Mouse (Mus musculus) midbrain, embryonic 13.5 days (tissue): Measurements from ENCODE around the gene Kif9. TPM values are rescaled to one million over a fixed set of nuclear protein-coding genes. Genes with fewer than 3 reads are reported as not detected.

Experiments used
- ATAC-seq: fragments of 200-750 bp; cut with Nextera tagmentation; 2 replicates; pipeline ENCODE4 v1.8.0; 2017; ENCODE audit warnings: mild to moderate bottlenecking, moderate TSS enrichment, moderate library complexity
- H3K27ac ChIP-seq: fragments of 300-500 bp; sonication (generic); 2 replicates; pipeline ENCODE4 v1.5.1; 2015; ENCODE audit warnings: inconsistent platforms, mild to moderate bottlenecking, moderate library complexity
- H3K27me3 ChIP-seq: fragments of 300-500 bp; sonication (generic); 2 replicates; pipeline ENCODE4 v1.6.1; 2015; ENCODE audit warnings: mild to moderate bottlenecking, inconsistent platforms
- H3K36me3 ChIP-seq: fragments of 300-500 bp; sonication (generic); 2 replicates; pipeline ENCODE4 v1.6.1; 2015; ENCODE audit warnings: mild to moderate bottlenecking, inconsistent platforms
- H3K4me1 ChIP-seq: fragments of 300-500 bp; sonication (generic); replicated peaks from 2 replicates; pipeline ENCODE4 v1.6.1; 2015; ENCODE audit warnings: inconsistent platforms
- H3K4me2 ChIP-seq: fragments of 300-500 bp; sonication (generic); replicated peaks from 2 replicates; pipeline ENCODE4 v1.6.1; 2015; ENCODE audit warnings: moderate library complexity, mild to moderate bottlenecking, inconsistent platforms
- H3K4me3 ChIP-seq: fragments of 300-500 bp; sonication (generic); replicated peaks from 2 replicates; pipeline ENCODE4 v1.5.1; 2015; ENCODE audit warnings: mild to moderate bottlenecking, inconsistent platforms
- H3K9ac ChIP-seq: fragments of 300-500 bp; sonication (generic); replicated peaks from 2 replicates; pipeline ENCODE4 v1.6.1; 2015; ENCODE audit warnings: mild to moderate bottlenecking, inconsistent platforms
- H3K9me3 ChIP-seq: fragments of 300-500 bp; sonication (generic); 2 replicates; pipeline ENCODE4 v1.6.1; 2016; ENCODE audit warnings: mild to moderate bottlenecking, inconsistent platforms
- WGBS: fragments of 180-500 bp; shearing (Covaris S2); methylation state at CpG from one replicate; pipeline ENCODE4 v1.1.7; 2015; 5-methylcytosine and 5-hydroxymethylcytosine counted together
- polyA plus RNA-seq: library from polyadenylated mRNA; unstranded; fragments of >200 nt; fragmentation: Nextera tagmentation; extraction: Ambion mirVana; gene quantifications from 2 replicates; pipeline ENCODE4 v1.2.1, GENCODE M21; 2015

Gene Kif9
- polyA plus RNA-seq, 1 experiment from 2014 or later, result 2.4 TPM

GRCm38 (mm10) chr9:110460884-110461815 lies 15.6 kb upstream of the Kif9 start:
- 91% methylated on average over 18 of the region's 18 CpGs for WGBS
- Histone ChIP-seq H3K27ac (no peak overlapping the region), H3K27me3 (no peaks in the 10 kb centered on the region), H3K9ac (no peak overlapping the region), H3K4me2 (no peak overlapping the region), H3K4me3 (no peak overlapping the region), H3K36me3 (peaks cover 7% of the 10 kb centered on the region), H3K9me3 (no peaks in the 10 kb centered on the region), H3K4me1 (no peaks in the 10 kb centered on the region)
- no peak for ATAC-seq

- H3K4me3 ChIP-seq, result no peak overlapping the region
- H3K9ac ChIP-seq, result no peak overlapping the region
- no peak overlapping the region for H3K4me2 ChIP-seq
- no peak overlapping the region for H3K27ac ChIP-seq
- 81% methylated on average over 7 of the region's 7 CpGs for WGBS
- no peaks in the 10 kb centered on the region for H3K4me1 ChIP-seq
- H3K27me3 ChIP-seq, result no peaks in the 10 kb centered on the region
- no peaks in the 10 kb centered on the region for H3K9me3 ChIP-seq
- no peak for ATAC-seq
- H3K36me3 ChIP-seq, result peaks cover 4% of the 10 kb centered on the region
These were observed 14.4 kb upstream of the Kif9 start for GRCm38 (mm10) chr9:110462321-110462720.

GRCm38 (mm10) chr9:110463983-110464591 lies 12.7 kb upstream of the Kif9 start:
- H3K27ac ChIP-seq, result no peak overlapping the region
- no peaks in the 10 kb centered on the region for H3K9me3 ChIP-seq
- H3K4me2 ChIP-seq, result no peak overlapping the region
- WGBS, result 95% methylated on average over 6 of the region's 6 CpGs
- no peak overlapping the region for H3K9ac ChIP-seq
- ATAC-seq, result no peak
- no peaks in the 10 kb centered on the region for H3K27me3 ChIP-seq
- no peak overlapping the region for H3K4me3 ChIP-seq
- no peaks in the 10 kb centered on the region for H3K4me1 ChIP-seq
- H3K36me3 ChIP-seq, result peaks cover 4% of the 10 kb centered on the region; the same call in 1 of the 2 replicates

GRCm38 (mm10) chr9:110465336-110465735 lies 11.4 kb upstream of the Kif9 start:
- no peaks in the 10 kb centered on the region for H3K9me3 ChIP-seq
- H3K27me3 ChIP-seq, result no peaks in the 10 kb centered on the region
- H3K4me1 ChIP-seq, result no peaks in the 10 kb centered on the region
- 97% methylated on average over 6 of the region's 6 CpGs for WGBS
- H3K27ac ChIP-seq, result no peak overlapping the region
- H3K4me3 ChIP-seq, result no peak overlapping the region
- H3K4me2 ChIP-seq, result no peak overlapping the region
- H3K9ac ChIP-seq, result no peak overlapping the region
- H3K36me3 ChIP-seq, result peaks cover 4% of the 10 kb centered on the region; the same call in 1 of the 2 replicates
- ATAC-seq, result no peak

GRCm38 (mm10) chr9:110466179-110466578 lies 10.6 kb upstream of the Kif9 start:
- no peak overlapping the region for H3K4me3 ChIP-seq
- no peak overlapping the region for H3K27ac ChIP-seq
- H3K9ac ChIP-seq, result no peak overlapping the region
- peaks cover 4% of the 10 kb centered on the region; the same call in 1 of the 2 replicates for H3K36me3 ChIP-seq
- H3K4me1 ChIP-seq, result no peaks in the 10 kb centered on the region
- H3K27me3 ChIP-seq, result no peaks in the 10 kb centered on the region
- ATAC-seq, result no peak
- no peaks in the 10 kb centered on the region for H3K9me3 ChIP-seq
- no peak overlapping the region for H3K4me2 ChIP-seq
- WGBS, result 83% methylated on average over 3 of the region's 3 CpGs

GRCm38 (mm10) chr9:110477951-110478350 lies 1.2 kb downstream of the Kif9 start:
- peak overlapping the region; percentile 25; the same call in 1 of the 2 replicates for H3K9ac ChIP-seq
- peaks cover 4% of the 10 kb centered on the region; the same call in 1 of the 2 replicates for H3K36me3 ChIP-seq
- peaks cover 19% of the 10 kb centered on the region for H3K4me1 ChIP-seq
- H3K4me2 ChIP-seq, result no peak overlapping the region
- WGBS, result 55% methylated on average over 11 of the region's 11 CpGs
- H3K9me3 ChIP-seq, result no peaks in the 10 kb centered on the region
- no peak overlapping the region for H3K4me3 ChIP-seq
- H3K27me3 ChIP-seq, result peaks cover 10% of the 10 kb centered on the region; the same call in 1 of the 2 replicates
- H3K27ac ChIP-seq, result no peak overlapping the region
- ATAC-seq, result no peak

GRCm38 (mm10) chr9:110478639-110479038 lies 1.9 kb downstream of the Kif9 start:
- H3K9ac ChIP-seq, result no peak overlapping the region
- no peak for ATAC-seq
- no peak overlapping the region for H3K4me2 ChIP-seq
- 76% methylated on average over 4 of the region's 4 CpGs for WGBS
- peaks cover 10% of the 10 kb centered on the region; the same call in 1 of the 2 replicates for H3K27me3 ChIP-seq
- peaks cover 19% of the 10 kb centered on the region for H3K4me1 ChIP-seq
- no peak overlapping the region for H3K27ac ChIP-seq
- no peaks in the 10 kb centered on the region for H3K9me3 ChIP-seq
- H3K4me3 ChIP-seq, result no peak overlapping the region
- H3K36me3 ChIP-seq, result no peaks in the 10 kb centered on the region

GRCm38 (mm10) chr9:110488841-110489240 lies 12.1 kb downstream of the Kif9 start:
- Histone ChIP-seq H3K9ac (no peak overlapping the region), H3K27ac (no peak overlapping the region), H3K4me1 (no peaks in the 10 kb centered on the region), H3K27me3 (no peaks in the 10 kb centered on the region), H3K4me2 (no peak overlapping the region), H3K4me3 (no peak overlapping the region), H3K36me3 (no peaks in the 10 kb centered on the region), H3K9me3 (no peaks in the 10 kb centered on the region)
- no peak for ATAC-seq
- 21% methylated on average over 4 of the region's 4 CpGs for WGBS

- Histone ChIP-seq H3K27ac (no peak overlapping the region), H3K4me1 (no peaks in the 10 kb centered on the region), H3K4me3 (no peak overlapping the region), H3K36me3 (no peaks in the 10 kb centered on the region), H3K9me3 (no peaks in the 10 kb centered on the region), H3K4me2 (no peak overlapping the region), H3K9ac (no peak overlapping the region), H3K27me3 (no peaks in the 10 kb centered on the region)
- no peak for ATAC-seq
- WGBS, result 65% methylated on average over 5 of the region's 5 CpGs
These were observed 14.2 kb downstream of the Kif9 start for GRCm38 (mm10) chr9:110490913-110491312.

- no peaks in the 10 kb centered on the region for H3K27me3 ChIP-seq
- no peaks in the 10 kb centered on the region for H3K36me3 ChIP-seq
- H3K4me2 ChIP-seq, result no peak overlapping the region
- H3K4me1 ChIP-seq, result no peaks in the 10 kb centered on the region
- ATAC-seq, result no peak
- H3K4me3 ChIP-seq, result no peak overlapping the region
- no peak overlapping the region for H3K27ac ChIP-seq
- H3K9me3 ChIP-seq, result no peaks in the 10 kb centered on the region
- H3K9ac ChIP-seq, result no peak overlapping the region
- 69% methylated on average over 2 of the region's 2 CpGs for WGBS
These were observed 49.0 kb downstream of the Kif9 start for GRCm38 (mm10) chr9:110525737-110526136.

GRCm38 (mm10) chr9:110529002-110529737 lies 52.4 kb downstream of the Kif9 start:
- 31% methylated on average over 9 of the region's 9 CpGs for WGBS
- Histone ChIP-seq H3K4me1 (peaks cover 13% of the 10 kb centered on the region), H3K9ac (no peak overlapping the region), H3K4me2 (no peak overlapping the region), H3K36me3 (no peaks in the 10 kb centered on the region), H3K9me3 (no peaks in the 10 kb centered on the region), H3K4me3 (no peak overlapping the region), H3K27ac (no peak overlapping the region), H3K27me3 (no peaks in the 10 kb centered on the region)
- ATAC-seq, result no peak

GRCm38 (mm10) chr9:110530650-110531049 lies 53.9 kb downstream of the Kif9 start:
- no peak overlapping the region for H3K4me3 ChIP-seq
- H3K4me1 ChIP-seq, result peaks cover 27% of the 10 kb centered on the region
- 0 out of 2 replicates have a peak overlapping the region, but pooled peaks have one; percentile 93 for H3K4me2 ChIP-seq
- no peaks in the 10 kb centered on the region for H3K27me3 ChIP-seq
- H3K9me3 ChIP-seq, result no peaks in the 10 kb centered on the region
- 69% methylated on average over 3 of the region's 3 CpGs for WGBS
- ATAC-seq, result no peak
- H3K27ac ChIP-seq, result no peak overlapping the region
- no peaks in the 10 kb centered on the region for H3K36me3 ChIP-seq
- H3K9ac ChIP-seq, result no peak overlapping the region
